Mouse (Mus musculus): ENCODE results near the gene Jpt2.

The Jpt2 gene

GRCm38 (mm10) chr17:24890151-24891092, 70.1 kb downstream of the Jpt2 start:
- ATAC-seq (ENCODE audit: insufficient number of reproducible peaks, low FRiP score, low TSS enrichment), result no peak

- no peak for ATAC-seq (ENCODE audit: insufficient number of reproducible peaks, low FRiP score, low TSS enrichment)
These were observed 71.6 kb downstream of the Jpt2 start for GRCm38 (mm10) chr17:24888862-24889261.
